Mouse (Mus musculus): ENCODE results near the gene Mthfsd. TPM values are rescaled to one million over a fixed set of nuclear protein-coding genes. Genes with fewer than 3 reads are reported as not detected.

The Mthfsd gene
- polyA plus RNA-seq, 1 experiment from 2014 or later: 60.2 TPM

- ATAC-seq (ENCODE audit: low FRiP score): no peak
- Histone ChIP-seq H3K9ac (no peak overlapping the region), H3K9me3 (no peaks in the 10 kb centered on the region), H3K27me3 (peaks cover 99% of the 10 kb centered on the region), H3K4me3 (replicated peaks) (peak overlapping the region; percentile 19), H3K4me2 (peak overlapping the region; percentile 8), H3K4me1 (peaks cover 27% of the 10 kb centered on the region), H3K36me3 (replicated peaks) (no peaks in the 10 kb centered on the region), H3K27ac (no peak overlapping the region)
- under 1% methylated on average over 55 of the region's 55 CpGs for WGBS
These were observed 20.5 kb upstream of the Mthfsd start for GRCm38 (mm10) chr8:121128531-121129264.

- no peaks in the 10 kb centered on the region for H3K9me3 ChIP-seq
- ATAC-seq (ENCODE audit: low FRiP score): no peak
- peak within 1 kb of the TSS; percentile 8 for H3K4me2 ChIP-seq
- H3K4me1 ChIP-seq: peaks cover 27% of the 10 kb centered on the region
- H3K4me3 ChIP-seq (replicated peaks): peak within 1 kb of the TSS; percentile 19
- 0% methylated on average over 43 of the region's 43 CpGs for WGBS
- no peak within 1 kb of the TSS for H3K27ac ChIP-seq
- H3K36me3 ChIP-seq (replicated peaks): no peaks in the 10 kb centered on the region
- H3K9ac ChIP-seq: no peak within 1 kb of the TSS
- H3K27me3 ChIP-seq: peaks cover 99% of the 10 kb centered on the region
These were observed 19.7 kb upstream of the Mthfsd start, which contains the start of gene Foxl1 for GRCm38 (mm10) chr8:121127756-121128375. TSS of gene Foxl1 (plus strand) at chr8:121127940.

- ATAC-seq (ENCODE audit: low FRiP score): no peak
These were observed 19.1 kb upstream of the Mthfsd start for GRCm38 (mm10) chr8:121127291-121127701.

GRCm38 (mm10) chr8:121126694-121127093, 18.5 kb upstream of the Mthfsd start:
- Histone ChIP-seq H3K27ac (no peak overlapping the region), H3K4me2 (no peak overlapping the region), H3K4me3 (replicated peaks) (no peak overlapping the region), H3K9me3 (no peaks in the 10 kb centered on the region), H3K36me3 (replicated peaks) (no peaks in the 10 kb centered on the region), H3K4me1 (peaks cover 27% of the 10 kb centered on the region), H3K27me3 (peaks cover 99% of the 10 kb centered on the region), H3K9ac (no peak overlapping the region)
- no peak for ATAC-seq (ENCODE audit: low FRiP score)
- WGBS: 1% methylated on average over 6 of the region's 6 CpGs

More at GRCm38 (mm10) chr8:121127291-121127701, 19.1 kb upstream of the Mthfsd start:
- Histone ChIP-seq H3K4me3 (replicated peaks) (no peak overlapping the region), H3K9me3 (no peaks in the 10 kb centered on the region), H3K27ac (no peak overlapping the region), H3K4me2 (no peak overlapping the region), H3K36me3 (replicated peaks) (no peaks in the 10 kb centered on the region), H3K9ac (no peak overlapping the region), H3K4me1 (peaks cover 27% of the 10 kb centered on the region), H3K27me3 (peaks cover 99% of the 10 kb centered on the region)
- under 1% methylated on average over 11 of the region's 11 CpGs for WGBS

- no peaks in the 10 kb centered on the region for H3K9me3 ChIP-seq
- no peak overlapping the region for H3K4me3 ChIP-seq (replicated peaks)
- ATAC-seq (ENCODE audit: low FRiP score): no peak
- H3K4me1 ChIP-seq: peaks cover 27% of the 10 kb centered on the region
- H3K36me3 ChIP-seq (replicated peaks): no peaks in the 10 kb centered on the region
- no peak overlapping the region for H3K9ac ChIP-seq
- WGBS: 3% methylated on average over 6 of the region's 6 CpGs
- no peak overlapping the region for H3K27ac ChIP-seq
- no peak overlapping the region for H3K4me2 ChIP-seq
- peaks cover 100% of the 10 kb centered on the region for H3K27me3 ChIP-seq
These were observed 18.0 kb upstream of the Mthfsd start for GRCm38 (mm10) chr8:121126191-121126590.

- H3K9me3 ChIP-seq: no peaks in the 10 kb centered on the region
- H3K27me3 ChIP-seq: peaks cover 100% of the 10 kb centered on the region
- peak; percentile 53 for ATAC-seq (ENCODE audit: low FRiP score)
- under 1% methylated on average over 35 of the region's 36 CpGs for WGBS
- peak overlapping the region; percentile 46 for H3K4me2 ChIP-seq
- H3K36me3 ChIP-seq (replicated peaks): no peaks in the 10 kb centered on the region
- H3K27ac ChIP-seq: no peak overlapping the region
- peak overlapping the region; percentile 22 for H3K4me3 ChIP-seq (replicated peaks)
- no peak overlapping the region for H3K9ac ChIP-seq
- H3K4me1 ChIP-seq: peaks cover 27% of the 10 kb centered on the region
These were observed 17.2 kb upstream of the Mthfsd start for GRCm38 (mm10) chr8:121125311-121125876.

GRCm38 (mm10) chr8:121124547-121125239, 16.5 kb upstream of the Mthfsd start:
- ATAC-seq (ENCODE audit: low FRiP score): no peak
- H3K4me1 ChIP-seq: peaks cover 27% of the 10 kb centered on the region
- H3K36me3 ChIP-seq (replicated peaks): no peaks in the 10 kb centered on the region
- no peak overlapping the region for H3K4me2 ChIP-seq
- H3K4me3 ChIP-seq (replicated peaks): no peak overlapping the region
- H3K27me3 ChIP-seq: peaks cover 100% of the 10 kb centered on the region
- no peaks in the 10 kb centered on the region for H3K9me3 ChIP-seq
- H3K9ac ChIP-seq: no peak overlapping the region
- WGBS: 2% methylated on average over 17 of the region's 17 CpGs
- H3K27ac ChIP-seq: no peak overlapping the region

GRCm38 (mm10) chr8:121123113-121123512, 14.9 kb upstream of the Mthfsd start:
- Histone ChIP-seq H3K4me2 (no peak overlapping the region), H3K27ac (no peak overlapping the region), H3K9me3 (no peaks in the 10 kb centered on the region), H3K9ac (no peak overlapping the region), H3K4me1 (peaks cover 16% of the 10 kb centered on the region), H3K4me3 (replicated peaks) (no peak overlapping the region), H3K27me3 (peaks cover 99% of the 10 kb centered on the region), H3K36me3 (replicated peaks) (no peaks in the 10 kb centered on the region)
- 28% methylated on average over 2 of the region's 2 CpGs for WGBS
- ATAC-seq (ENCODE audit: low FRiP score): no peak

- H3K9me3 ChIP-seq: no peaks in the 10 kb centered on the region
- WGBS: 5% methylated on average over 7 of the region's 7 CpGs
- peaks cover 15% of the 10 kb centered on the region for H3K4me1 ChIP-seq
- H3K27ac ChIP-seq: no peak overlapping the region
- ATAC-seq (ENCODE audit: low FRiP score): no peak
- no peaks in the 10 kb centered on the region for H3K36me3 ChIP-seq (replicated peaks)
- peaks cover 99% of the 10 kb centered on the region for H3K27me3 ChIP-seq
- no peak overlapping the region for H3K4me3 ChIP-seq (replicated peaks)
- no peak overlapping the region for H3K9ac ChIP-seq
- no peak overlapping the region for H3K4me2 ChIP-seq
These were observed 14.2 kb upstream of the Mthfsd start for GRCm38 (mm10) chr8:121122368-121122767.

GRCm38 (mm10) chr8:121121704-121122103, 13.5 kb upstream of the Mthfsd start:
- Histone ChIP-seq H3K27me3 (peaks cover 99% of the 10 kb centered on the region), H3K4me1 (peaks cover 21% of the 10 kb centered on the region), H3K4me2 (no peak overlapping the region), H3K9me3 (0 out of 2 replicates have a peak, but pooled peaks cover 4% of the 10 kb centered on the region), H3K9ac (no peak overlapping the region), H3K36me3 (replicated peaks) (no peaks in the 10 kb centered on the region), H3K4me3 (replicated peaks) (no peak overlapping the region), H3K27ac (no peak overlapping the region)
- WGBS: 2% methylated on average over 8 of the region's 8 CpGs
- no peak for ATAC-seq (ENCODE audit: low FRiP score)

- Histone ChIP-seq H3K27me3 (peaks cover 99% of the 10 kb centered on the region), H3K4me1 (peaks cover 25% of the 10 kb centered on the region), H3K36me3 (replicated peaks) (no peaks in the 10 kb centered on the region), H3K4me3 (replicated peaks) (peak overlapping the region; percentile 19; the same call in 1 of the 2 replicates), H3K9me3 (0 out of 2 replicates have a peak, but pooled peaks cover 6% of the 10 kb centered on the region), H3K4me2 (no peak overlapping the region), H3K9ac (no peak overlapping the region), H3K27ac (no peak overlapping the region)
- ATAC-seq (ENCODE audit: low FRiP score): no peak
- 2% methylated on average over 17 of the region's 17 CpGs for WGBS
These were observed 12.5 kb upstream of the Mthfsd start for GRCm38 (mm10) chr8:121120456-121121419.
